Mouse (Mus musculus) testis, adult 2 months (tissue): ENCODE data around the gene Wdr93.

Experiments
- CTCF ChIP-seq: fragments of 200-500 bp; IDR thresholded peaks from 2 replicates; pipeline ENCODE4 v1.5.1; 2012; ENCODE audit warnings: low read depth, mild to moderate bottlenecking, inconsistent platforms, low read length, moderate library complexity; ENCODE audit not compliant: control insufficient read depth, insufficient read depth, insufficient replicate concordance
- POLR2A ChIP-seq: fragments of 200-500 bp; IDR thresholded peaks from 2 replicates; pipeline ENCODE4 v1.6.1; 2012; ENCODE audit warnings: low read depth, mild to moderate bottlenecking, inconsistent platforms, low read length, moderate library complexity; ENCODE audit not compliant: control insufficient read depth

- TF ChIP-seq CTCF, result no peak
- TF ChIP-seq POLR2A, result no peak
Measured at GRCm38 (mm10) chr7:79802037-79802436, 59.1 kb downstream of the Wdr93 start.
